Mouse (Mus musculus): ENCODE results near the gene Cygb.
"Not testable (repeated sequence)": the region's sequence is repeated elsewhere in the genome, so short reads cannot be mapped to it uniquely, and the experiment has no call there.

Gene Cygb

DNA sequence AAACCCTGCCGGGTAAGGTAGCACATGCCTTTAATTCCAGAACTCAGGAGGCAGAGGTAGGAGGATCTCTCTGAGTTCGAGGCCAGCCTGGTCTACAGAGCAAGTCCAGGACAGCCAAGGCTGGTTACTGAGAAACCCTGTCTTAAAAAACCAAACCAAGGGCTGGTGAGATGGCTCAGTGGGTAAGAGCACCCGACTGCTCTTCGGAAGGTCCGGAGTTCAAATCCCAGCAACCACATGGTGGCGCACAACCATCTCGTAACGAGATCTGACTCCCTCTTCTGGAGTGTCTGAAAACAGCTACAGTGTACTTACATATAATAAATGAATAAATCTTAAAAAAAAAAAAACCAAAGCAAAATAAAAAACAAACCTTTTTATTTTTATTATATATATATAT, 17.5 kb downstream of the Cygb start:
- not testable (repeated sequence) for DNase-seq (ENCODE audit: low spot score in 2 of 2)

DNA sequence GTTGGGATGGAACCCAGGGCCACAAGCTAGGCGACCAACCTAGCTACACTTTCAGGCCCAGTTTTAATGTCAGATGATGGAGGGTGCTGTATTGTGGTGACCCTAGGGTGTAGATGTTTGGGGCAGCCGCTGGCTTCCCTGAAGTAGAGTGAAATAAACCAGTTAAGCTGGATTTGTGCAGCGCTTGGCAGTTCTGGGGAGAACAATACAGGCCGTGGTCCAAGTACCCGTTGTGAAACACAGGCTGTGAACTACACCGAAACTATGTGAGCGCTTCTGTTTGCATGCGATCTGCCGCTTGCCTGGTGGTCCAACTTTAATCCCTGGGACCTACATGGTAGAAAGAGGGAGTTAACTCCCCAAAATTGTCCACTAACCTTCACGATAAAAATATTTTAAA, 21.2 kb downstream of the Cygb start:
- no peak for DNase-seq (ENCODE audit: low spot score in 2 of 2)

DNA sequence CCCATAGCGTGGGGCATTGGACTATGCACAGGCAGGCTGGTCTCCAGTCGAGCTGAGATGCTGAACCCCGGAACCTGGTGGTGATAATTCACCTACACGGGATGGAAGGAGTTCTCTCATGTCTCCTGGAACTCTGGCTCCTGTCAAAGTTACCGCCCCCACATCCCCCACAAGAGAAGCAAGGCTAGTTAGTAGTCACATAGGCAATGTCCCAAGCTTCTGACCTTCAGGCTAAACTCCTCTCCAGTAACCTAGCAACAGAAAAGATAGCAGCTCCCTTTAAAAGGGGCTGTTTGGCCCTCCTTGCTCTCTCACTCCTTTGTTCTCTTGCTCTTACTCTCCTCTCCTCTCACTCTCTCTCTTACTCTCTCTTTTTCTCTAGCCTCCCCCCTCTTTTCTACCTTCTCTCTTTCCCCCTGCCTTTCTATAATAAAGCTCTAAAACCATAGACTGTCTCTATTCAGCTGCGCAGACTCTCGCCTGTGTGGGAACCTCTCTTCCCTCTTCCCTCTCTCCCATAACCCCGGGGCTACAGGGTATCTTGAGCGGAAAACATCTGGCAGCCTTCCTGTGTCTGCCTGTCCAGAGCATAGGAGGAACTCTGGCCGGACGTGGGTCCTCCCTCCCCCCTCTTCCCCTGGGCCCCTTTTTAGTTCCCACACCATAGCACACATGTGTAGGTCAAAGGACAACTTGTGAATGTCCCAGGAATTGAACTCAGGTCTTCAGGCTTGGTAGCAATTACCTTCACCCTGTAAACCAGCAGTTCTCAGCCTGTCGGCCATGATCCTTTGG, 23.7 kb downstream of the Cygb start:
- DNase-seq (ENCODE audit: low spot score in 2 of 2): no peak

DNA sequence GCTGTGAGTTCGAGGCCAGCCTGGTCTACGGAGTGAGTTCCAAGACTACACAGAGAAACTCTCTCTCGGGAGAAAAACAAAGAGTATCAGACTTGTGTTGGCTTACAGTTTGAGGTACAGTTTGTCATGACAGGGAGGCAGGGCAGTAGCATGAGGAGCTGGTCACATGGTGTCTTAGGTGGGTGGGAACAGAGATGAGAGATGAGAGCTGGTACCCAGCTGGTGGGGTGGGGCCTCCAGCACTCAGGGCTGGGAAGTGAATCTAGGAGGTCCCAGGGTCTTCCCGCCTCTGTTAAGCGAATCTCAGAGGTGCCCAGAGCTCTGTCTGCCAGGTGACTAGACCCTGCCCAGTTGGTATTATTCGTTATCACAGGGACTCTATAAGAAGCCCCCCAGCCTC, 24.6 kb downstream of the Cygb start:
- DNase-seq (ENCODE audit: low spot score in 2 of 2): no peak

DNA sequence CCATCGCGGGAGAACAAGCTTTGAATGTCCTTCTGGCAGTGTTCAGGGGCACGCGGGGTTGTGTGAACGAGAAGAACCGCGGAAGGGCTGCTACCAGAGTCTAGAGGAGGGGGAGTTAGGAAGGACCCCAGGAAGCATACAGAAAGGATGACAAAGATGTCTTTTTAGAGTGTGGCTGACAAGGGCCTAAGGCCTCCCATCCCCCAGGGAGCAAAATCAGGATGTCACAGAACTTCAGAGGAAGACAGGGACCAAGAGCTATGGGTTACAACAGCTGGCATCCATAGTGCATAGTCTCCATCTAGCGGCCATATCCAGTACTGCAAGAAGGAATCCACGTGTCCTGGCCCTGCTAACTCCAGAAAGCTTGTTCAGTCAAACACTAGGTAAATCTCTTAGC, 25.4 kb downstream of the Cygb start:
- DNase-seq (ENCODE audit: low spot score in 2 of 2): peak; percentile 94 to 97

DNA sequence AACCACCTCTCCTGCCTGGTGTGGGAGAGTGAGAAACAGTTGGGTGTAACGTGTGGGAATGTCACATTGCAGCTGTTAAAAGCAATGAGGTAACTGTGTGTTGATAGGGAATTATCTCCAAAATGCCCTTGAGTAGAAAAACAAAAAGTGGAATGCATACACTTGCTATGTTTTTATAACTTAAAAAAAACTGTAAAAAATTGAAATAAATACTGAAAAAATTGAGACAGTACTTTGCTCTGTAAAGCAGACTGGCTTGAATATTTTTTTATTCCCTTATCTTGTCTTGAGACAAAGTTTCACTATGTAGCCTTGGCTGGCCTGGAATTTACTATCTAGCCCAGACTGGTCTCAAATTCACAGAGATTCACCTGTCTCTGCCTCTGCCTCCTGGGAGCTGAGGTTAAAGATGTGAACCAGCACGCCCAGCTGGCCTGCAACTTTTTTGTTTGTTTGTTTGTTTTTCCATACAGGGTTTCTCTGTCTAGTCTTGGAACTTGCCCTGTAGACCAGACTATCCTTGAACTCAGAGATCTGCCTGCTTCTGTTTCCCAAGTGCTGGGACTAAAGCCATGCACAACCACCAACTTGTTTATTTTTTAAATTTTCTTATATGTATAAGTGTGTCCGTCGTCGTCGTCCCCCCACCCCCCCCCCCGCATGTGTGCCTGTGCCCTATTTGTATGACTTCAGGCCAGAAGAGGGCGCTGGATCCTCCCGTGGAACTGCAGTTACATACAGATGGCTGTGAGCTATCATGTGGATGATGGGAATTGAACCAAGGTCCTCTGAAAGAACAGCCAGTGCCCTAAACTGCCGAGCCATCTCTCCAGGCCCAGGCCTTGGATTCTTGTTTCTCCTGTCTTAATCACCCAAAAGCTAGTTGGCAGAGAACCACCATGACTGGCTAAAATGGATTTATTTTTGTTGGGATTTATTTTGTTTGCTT, 26.8 kb downstream of the Cygb start:
- no peak for DNase-seq (ENCODE audit: low spot score in 2 of 2)

DNA sequence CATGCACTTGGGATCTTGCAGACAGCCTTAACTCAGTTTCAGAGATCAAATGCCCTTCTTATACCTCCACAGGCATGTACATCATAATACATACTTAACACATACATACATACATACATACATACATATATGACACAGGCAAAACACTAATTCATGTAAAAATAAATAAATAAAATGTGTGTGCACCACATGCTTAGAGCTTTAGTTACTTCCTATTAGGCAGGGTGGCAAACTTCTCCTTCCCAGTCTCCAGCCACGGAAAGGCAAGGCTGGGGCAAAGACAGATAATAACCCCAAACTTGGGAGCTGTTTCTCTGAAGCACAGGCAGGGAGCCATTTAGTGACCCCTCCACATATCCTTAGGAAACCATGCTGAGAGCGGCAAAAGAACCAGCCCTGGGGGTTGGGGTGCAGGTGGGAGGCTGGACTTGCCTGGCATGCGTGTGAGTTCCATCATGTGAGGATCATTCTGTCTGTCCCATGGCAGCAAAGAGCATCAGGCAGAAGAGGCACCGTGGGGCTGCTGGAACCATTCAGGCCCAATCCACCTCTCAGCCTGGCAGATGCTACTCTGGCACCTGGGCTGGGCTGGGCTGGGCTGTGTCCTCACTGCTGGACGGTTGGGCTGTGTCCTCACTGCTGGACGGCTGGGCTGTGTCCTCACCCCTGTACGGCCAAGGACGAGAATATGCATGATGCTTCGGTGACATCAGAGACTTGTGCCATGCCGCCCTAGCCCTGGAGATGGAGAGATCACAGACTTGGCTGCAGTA, 27.6 kb downstream of the Cygb start, which contains the start of gene Rhbdf2:
Gene Rhbdf2, minus strand, starts transcription at position 721 of the 773 bp plus-strand sequence.
- DNase-seq (ENCODE audit: low spot score in 2 of 2): no peak

DNA sequence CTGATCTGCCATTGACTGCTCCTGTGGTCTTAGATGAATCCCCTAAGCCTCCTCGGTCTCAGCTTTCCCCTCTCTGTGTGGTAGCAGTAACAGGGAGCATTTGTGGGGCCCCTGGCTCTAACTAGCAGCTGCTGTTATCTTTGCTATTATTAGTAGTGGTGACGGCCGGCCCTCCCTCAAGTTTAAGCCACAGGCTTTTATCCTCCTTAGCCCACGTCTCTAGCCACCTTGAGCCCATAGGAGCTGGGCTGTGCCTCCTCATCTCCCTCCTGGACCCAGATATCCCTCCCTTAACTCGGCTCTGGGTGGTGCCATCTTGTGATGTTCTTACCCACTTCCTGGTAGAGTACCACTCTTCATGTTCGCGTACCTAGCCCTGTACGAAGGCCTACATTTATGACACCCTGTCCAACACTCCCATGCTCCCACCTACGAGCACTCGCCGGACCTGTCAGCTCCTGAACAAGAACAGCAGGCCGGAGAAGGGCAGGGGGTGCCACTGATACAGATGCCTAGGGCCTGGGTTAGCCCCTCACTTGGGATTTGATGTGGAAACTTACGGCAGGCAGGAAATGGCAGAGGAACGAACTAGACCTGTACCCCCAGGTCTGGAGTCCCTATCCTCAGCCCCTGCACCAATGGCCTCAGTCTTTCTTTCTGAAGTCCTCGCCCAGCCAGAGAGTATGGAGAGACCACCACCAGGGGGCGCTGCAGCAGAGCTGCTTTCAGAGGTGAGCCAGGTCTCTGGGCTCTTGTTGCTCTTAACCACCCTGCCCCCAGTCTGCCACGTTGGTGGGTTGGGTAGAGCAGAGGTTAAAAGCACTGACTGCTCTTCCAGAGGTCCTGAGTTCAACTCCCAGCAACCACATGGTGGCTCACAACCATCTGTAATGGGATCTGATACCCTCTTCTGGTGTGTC, 28.8 kb downstream of the Cygb start:
- no peak for DNase-seq (ENCODE audit: low spot score in 2 of 2)

DNA sequence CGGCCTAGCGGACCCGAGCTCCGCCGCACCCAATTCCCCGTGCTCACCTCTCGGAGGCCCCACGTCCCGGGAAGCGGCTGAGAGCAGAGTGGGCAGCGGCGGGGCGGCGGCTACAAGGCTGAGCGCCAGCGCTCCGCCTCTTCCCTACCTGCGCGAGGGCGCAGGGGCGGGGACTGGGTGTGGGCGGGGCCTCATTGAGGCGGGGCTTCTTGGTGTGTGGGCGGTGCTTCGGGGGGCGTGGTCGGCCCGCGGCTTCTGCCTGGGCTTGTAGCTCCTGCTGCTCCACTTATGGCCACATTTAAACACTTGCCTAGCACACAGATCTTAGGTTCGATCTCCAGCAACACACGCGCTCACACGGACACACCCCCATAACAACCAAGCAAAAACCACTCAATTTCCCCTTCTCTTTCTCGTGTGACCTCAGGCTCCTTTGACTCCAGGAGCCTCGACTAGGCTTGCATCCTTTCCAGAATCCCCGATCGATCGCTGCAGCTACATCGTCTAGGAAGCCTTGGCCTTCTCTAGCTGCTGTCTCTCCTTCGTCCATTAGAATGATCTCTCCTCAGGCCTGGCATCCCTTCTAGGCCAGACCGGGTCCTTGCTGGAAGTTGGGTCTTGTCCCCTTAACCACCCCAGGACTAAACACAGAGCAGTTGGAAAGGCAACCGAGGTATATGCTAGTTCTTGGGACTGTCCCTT, 29.8 kb downstream of the Cygb start:
- no peak for DNase-seq (ENCODE audit: low spot score in 2 of 2)

DNA sequence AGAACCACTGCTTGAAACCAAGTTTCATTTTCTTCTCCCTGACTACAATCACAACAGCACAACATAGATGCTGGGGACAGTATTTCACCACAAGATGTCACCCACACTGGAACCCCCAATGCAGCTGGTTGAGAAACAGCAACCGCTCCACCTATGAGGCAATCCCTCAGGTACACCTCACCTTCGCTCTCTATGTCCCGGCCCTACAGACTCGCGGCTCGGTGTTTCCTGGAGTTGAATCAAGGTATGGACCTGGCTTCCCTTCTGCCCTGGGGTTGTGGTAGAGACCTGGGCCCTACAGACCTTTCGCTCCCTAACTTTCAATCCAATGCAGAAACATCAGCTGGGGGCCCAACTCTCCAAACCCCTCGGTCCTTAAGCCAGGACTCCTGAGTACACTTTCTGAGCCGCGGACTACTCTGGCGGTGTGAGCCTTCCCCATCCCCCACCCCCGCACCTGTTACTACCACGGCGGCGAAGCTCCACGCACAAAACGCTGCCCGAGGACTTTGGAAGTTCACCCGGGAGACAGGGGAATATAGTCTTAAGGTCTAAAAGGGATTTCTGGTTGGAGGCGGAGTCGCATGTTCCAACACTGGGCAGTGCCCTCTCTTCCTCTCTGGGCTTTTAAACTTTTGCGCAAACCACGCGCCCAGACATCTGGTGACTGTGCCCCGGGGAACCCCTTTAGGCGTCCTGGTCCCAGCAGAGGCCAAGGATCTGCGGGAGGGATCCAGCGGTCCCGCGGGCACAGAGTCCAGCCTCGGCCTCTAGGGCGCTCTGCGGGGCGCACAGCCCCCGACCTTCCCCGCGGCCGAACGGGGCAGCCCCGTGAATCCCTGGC, 30.6 kb downstream of the Cygb start:
- DNase-seq (ENCODE audit: low spot score in 2 of 2): no peak

DNA sequence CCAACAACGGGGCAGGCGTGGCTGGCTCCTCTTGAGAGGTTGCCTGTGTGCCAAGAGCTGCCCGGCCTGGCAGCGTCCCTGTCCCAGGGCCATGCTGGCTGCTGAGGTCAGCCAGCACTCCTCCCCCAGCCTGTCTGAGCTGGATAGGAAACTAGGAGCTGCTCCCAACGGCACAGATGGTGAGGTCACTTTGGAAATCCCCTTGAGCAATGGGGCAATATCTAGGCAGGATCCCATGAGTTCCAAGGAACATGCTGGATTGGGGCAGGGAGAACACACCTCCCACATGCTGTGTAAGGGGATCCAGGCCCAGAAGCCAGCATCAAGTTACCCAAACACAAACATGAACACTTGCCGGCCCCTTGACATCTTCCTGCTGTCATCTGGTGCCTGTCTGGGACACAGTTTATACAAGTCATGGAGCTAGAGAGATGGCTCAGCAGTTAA, 32.8 kb downstream of the Cygb start:
- DNase-seq (ENCODE audit: low spot score in 2 of 2): no peak

DNA sequence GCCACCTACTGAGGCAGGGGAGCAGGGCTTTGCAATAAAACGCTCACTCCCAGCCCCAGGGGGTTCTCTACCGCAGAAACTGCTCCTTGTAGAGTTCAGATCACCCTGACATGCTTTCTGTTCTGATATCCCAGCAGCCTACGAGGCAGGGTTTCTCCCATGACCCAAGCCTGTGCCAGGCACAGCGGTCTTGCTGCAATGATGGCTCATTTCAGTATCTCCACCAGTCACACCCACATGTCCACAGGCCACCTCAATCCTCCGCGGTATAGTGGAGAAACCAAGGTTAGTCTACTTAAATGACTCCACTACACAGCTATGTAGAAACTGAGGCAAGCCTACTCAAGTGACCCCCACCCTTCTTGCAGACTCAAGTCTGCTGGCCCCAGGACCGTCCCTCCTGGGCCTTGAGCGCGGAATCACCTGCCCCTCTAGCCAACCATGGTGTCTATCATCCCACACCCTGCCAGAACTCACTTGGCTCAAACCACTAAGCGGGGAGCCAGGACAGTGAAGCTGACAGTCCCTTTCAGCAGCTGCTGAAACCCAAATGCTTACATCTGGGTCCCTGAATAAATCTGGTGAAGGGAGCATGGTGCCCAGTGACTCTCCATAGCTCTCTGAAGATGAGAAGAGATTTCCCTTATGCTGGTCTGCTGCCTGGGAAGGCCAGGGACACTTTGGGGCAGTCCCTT, 33.4 kb downstream of the Cygb start:
- DNase-seq (ENCODE audit: low spot score in 2 of 2): no peak

DNA sequence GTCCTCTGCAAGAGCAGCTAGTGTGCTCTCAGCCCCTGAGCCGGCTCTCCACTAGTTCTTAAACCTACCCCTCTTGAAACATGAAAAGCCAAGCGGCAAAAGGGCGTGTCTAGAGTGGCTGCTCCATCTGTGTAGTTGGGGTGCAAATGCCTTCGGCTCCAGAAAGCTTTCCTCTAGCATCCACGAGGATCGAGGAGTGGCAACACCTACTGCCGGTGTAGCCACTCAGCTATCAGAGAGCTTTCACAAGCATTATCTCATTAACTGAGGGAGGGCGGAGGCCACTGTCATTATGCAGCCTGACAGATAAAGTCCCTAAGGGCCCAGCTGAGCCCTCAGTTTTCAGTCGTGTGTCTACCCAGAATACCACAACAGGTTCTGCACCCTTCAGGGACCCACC, 34.0 kb downstream of the Cygb start:
- no peak for DNase-seq (ENCODE audit: low spot score in 2 of 2)

DNA sequence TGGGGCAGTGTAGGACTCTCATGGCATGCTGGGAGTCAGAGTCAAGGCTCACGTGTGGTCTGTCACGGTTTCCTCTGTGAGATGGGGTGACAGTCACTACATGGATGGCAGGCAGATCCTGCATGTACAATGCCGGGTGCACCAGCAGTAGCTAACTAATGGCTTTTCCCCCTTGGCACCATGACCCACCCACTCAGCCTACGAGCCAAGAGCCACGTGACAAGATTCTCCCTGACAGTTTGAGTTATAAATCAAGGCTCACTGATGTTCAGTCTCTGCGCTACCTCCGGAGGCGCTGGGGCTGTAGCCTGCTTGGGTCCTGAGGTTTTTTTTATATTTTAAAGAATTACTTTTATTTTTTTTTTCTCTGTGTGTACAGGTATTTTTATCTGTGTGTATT, 34.6 kb downstream of the Cygb start:
- no peak for DNase-seq (ENCODE audit: low spot score in 2 of 2)

DNA sequence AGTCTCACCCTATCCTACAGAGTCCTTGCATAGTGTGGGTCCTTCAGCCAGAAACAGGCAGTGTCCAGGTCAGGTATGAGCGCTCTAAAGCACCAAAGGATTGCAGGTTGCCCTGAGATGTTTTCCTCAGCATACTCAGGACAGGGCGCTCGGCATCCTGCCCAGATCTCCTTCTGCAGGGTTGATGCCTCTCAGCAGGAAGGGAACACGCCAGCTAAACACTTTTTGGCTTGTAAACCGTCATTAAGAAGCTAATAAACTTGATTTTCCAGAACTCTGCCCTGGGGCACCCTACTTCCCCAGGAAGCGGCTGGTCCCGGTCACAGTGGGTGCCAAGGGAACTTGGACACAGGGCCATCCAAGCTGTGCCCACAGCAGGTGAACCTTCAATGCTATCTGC, 35.0 kb downstream of the Cygb start:
- DNase-seq (ENCODE audit: low spot score in 2 of 2): no peak

DNA sequence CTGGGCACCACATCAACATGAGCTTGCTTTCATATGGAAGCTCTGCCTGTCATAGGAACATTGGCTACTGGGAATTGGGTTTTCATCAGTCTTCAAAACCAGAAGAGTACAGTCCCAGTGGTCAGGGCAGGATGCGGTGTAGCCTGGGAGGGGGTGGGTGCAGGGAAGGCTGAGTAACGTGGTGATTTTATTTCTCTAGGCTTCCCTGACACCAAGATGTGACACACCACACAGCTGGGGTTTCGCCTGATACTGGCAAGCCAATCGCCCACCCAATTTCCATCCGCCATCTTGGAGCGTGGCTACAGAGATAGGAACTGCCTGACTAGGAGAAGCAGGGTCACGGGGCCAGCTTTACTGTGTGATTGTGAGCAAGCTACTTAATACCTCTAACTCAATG, 35.4 kb downstream of the Cygb start:
- DNase-seq (ENCODE audit: low spot score in 2 of 2): no peak

DNA sequence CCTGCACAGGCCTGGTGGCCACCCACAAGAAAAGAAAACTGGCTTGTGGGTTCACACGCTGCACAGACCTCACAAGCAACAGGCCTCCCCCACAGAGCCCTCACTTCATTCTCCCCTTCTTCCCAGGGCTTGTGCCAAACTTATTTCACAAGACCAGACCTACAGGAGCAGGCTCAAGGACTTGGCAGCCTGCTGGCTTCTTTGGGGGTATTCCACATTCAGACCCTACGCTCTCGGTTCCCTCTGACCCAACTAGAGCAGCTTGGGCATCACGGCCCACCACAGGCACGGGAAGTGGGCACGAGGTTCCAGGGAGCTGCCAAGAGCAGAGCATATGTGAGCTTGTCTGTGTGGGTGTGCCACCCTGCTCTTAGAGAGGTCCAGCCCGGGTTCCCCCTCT, 36.5 kb downstream of the Cygb start:
- no peak for DNase-seq (ENCODE audit: low spot score in 2 of 2)

DNA sequence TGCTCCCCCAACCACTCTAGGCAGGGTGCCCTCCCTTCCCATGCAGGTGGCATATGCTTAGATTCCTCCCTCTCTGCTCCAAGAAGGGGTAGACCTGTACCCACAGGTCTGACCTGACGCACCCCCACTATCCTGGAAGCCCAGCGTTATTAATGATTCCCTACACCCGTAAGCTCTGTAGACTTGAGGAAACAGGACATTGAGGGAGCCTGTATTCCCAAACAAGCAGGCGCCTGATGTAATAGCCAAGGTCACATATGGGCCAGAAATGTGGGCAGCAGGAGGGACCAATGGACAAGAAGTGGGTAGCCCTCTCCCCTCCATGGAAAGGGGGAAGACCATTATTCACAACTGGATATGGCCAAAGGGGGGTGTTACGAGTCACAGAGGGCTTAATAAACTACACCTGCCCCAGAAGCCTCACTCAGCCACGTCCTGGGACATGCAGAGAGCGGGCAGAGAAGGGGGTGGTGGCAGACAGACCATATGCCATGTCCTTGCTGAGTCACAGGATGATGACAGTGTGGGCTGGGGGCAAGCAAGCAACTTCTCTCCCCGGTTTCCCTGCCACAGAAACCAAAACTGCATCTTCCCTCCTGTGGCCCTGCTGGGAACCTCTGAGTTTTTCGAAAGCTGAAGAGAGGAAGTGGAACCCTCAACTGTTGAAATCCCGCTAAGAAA, 37.5 kb downstream of the Cygb start:
- no peak for DNase-seq (ENCODE audit: low spot score in 2 of 2)
